Mouse (Mus musculus): Measurements from ENCODE around the gene Gm26566.
A peak's percentile ranks its signal among the peaks of the same experiment; 100 is the strongest.
"Not testable (repeated sequence)": the region's sequence is repeated elsewhere in the genome, so short reads cannot be mapped to it uniquely, and the experiment has no call there.

Gene Gm26566

DNA sequence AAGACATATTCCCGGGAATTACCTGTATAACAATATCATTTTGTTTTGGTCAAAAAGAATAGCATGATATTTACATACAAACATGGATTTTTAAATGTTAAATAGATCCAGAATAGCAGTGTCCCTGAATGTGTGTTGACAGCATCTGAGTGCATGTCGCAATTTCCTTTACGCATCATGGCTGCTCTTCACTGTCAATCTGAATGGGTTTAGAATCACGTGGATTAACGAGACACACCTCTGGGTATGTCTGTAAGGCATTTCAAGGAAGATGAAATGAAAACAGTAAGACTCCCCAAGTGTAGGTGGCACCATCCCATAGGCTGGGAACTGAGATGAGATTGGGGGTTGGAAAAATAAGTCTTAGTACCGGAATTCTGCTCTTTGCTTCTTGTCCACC is 17.4 kb downstream of the Gm26566 start:
- no peak for DNase-seq (ENCODE audit: low spot score)

DNA sequence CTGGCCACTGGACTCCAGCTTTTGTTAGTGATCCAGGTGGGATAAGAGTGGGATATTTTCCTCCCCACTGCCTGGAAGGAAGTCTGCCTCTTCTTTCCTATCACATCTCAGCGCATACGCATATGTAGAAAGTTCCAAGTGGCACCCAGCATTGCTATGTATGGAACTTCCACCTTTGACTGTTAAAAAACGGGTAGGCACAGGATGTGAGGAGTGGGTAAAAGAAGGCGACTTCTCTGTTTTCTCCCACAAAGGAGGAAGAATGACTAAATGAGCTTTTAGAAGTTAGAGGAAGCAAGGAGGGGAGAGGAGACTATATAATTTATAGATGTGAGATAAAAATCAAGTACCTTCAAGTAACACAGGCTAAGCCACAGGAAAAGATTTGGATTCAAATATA is 19.8 kb downstream of the Gm26566 start:
- DNase-seq (ENCODE audit: low spot score): no peak

DNA sequence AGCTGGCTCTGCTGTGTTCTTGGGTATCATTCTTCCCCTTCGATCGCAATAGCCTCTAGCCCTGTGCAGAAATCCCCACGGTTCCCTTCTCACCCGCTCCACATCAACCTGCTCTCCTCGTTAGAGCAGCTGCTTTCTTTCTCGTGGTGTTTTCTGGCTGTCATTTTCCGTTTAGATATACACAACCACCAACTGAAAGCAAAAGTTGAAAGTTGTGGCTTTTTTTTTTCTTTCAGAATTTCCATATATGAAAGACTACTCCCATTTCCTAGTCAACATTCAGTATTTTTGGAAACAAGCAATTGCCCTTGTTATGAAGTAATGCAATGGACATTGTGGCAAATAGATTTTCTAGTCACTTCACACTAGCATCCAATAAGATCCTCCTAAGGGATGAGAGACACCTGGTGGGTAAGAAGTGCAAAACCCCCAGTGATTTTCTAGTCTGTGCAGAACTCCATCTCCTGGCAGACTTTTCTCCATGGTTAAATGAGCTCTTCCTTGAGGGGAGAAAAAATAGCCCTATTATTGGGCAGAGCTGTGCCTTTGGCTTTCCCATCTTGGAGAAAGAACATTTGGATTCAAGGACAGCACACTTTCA is 21.3 kb downstream of the Gm26566 start:
- DNase-seq (ENCODE audit: low spot score): no peak

DNA sequence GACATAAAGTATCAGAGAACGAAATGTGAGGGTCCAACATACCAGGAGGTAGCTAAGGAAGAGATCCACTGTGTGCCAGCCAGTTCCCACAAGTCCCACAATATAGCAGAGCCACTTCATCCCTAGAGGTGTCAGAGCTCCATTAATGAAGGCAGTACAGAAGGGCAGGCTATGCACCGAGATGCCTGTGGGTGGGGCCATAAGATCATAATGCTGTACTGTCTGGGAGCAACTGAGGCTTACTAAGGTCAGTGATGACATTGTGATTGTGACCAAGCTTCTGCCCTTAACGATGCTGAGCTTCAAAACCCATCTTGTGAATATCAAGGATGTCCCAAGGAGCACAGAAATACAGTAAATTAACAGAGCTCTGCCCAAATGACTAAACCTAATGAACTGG is 22.6 kb downstream of the Gm26566 start:
- no peak for DNase-seq (ENCODE audit: low spot score)

DNA sequence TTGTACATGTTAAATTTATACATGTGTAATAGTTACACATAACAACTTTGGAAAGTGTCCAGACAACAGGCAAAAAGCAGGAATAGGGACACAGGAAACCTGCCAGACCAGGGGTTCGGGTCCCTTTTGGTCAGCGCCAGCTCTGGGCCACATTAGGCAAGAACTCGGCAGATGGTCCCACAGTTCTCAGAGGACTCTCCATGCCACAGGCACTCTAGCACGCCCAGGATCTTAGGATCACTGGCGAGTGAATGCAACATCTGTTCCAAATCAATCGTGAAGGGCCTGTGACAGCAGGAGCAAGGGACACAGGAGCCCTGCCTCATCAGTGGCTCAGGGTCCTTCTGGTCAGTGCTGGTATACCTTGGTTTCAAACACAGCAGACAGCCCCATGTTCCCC is 28.3 kb downstream of the Gm26566 start:
- DNase-seq (ENCODE audit: low spot score): no peak

DNA sequence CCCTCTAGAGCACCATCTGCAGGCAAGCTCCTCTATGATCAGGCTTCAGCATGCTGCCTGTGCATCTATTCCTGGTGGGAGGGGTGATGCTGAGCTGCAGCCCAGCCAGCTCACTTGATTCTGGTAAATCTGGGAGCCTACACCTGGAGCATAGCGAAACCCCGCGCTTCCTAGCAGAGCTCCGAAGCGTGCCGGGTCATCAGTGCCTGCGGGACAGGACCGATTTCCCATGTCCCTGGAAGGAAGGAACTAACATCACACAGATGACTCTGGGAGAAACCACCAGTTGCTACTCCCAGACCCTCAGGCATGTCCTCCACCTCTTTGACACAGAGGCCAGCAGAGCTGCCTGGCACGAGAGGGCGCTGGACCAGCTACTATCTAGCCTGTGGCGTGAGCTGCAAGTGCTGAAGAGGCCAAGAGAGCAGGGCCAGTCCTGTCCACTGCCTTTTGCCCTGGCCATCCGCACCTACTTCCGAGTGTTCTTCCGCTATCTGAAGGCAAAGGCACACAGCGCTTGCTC is 33.3 kb downstream of the Gm26566 start, which contains the start of gene Gm13271:
Gene Gm13271 (plus strand): TSS at position 51 of the 523 bp plus-strand sequence.
- DNase-seq (ENCODE audit: low spot score): peak; percentile 76

DNA sequence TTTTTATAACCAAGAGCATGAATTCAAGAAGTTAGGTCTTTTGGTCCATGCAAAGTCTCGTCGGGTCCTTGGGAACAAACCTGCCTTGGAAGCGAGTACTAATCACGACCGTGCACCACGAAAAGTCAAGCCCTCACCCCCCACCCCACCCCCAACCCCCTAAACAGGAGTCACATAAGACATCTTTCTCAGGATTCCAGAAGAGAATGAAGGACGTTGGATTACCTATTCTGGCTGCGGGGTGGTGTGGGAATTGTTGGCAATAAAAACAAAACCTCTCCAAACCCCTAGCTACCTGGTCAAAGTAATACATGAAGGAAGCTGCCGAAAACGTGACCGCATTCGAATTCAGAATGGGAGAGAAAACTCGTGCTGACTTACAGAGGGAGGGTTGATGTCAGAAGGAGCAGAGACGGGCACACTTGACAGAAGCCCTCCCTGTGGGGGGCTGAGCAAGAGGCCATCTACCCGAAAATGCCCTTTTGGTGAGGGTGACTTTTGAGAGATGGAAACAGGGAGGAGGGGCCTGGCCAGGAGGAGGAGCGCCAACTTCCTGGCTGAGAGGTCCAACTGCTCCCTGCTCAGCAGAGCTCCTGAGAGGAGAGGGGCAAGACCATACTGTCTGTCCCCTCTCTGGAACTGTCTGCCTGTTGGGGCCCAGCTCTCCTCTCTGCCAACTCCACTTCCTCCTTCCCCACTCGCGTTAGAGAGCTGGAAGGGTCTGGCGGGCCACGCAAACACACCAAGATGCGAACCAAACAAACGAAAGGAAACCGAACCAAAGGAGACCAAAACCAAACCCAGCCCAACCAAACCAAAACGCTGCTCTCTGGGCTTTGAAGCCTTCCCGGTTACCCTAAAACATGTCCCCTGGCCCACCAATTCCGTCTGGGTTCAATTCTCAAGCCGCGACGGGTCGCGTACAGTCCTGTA is 35.2 kb downstream of the Gm26566 start:
- not testable (repeated sequence) for DNase-seq (ENCODE audit: low spot score)

DNA sequence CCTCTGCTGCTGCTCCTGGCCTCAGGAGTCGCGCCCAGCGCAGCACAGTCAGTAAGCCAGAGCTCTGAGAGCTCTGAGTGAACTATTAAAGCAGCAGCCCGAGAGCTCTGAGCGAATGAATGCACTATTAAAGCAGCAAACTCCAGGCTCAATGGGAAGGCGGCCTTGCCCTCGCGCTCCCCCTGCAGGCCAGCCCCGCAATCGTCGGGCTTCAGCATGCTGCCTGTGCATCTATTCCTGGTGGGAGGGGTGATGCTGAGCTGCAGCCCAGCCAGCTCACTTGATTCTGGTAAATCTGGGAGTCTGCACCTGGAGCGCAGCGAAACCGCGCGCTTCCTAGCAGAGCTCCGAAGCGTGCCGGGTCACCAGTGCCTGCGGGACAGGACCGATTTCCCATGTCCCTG is 36.0 kb downstream of the Gm26566 start:
- DNase-seq (ENCODE audit: low spot score): peak; percentile 95

DNA sequence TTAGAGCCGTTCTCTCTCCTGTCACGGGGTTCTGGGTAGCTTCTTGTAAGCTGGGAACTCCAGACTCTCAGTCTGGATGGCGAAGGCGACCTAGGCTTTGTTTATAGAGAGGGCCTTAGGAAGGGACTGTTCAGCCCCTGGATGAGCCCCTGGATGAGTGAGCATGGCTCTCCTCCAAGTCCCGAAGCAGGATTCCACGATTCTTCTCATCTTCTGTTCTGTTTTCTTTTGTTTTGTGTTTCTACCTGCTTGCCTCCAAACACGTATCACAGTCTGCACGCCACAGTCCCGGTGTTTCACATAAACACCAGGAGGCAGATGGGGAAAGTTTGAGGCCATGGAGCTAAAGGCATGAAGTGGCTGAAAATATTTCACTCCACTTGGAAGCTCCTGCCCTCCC is 37.1 kb downstream of the Gm26566 start:
- DNase-seq (ENCODE audit: low spot score): peak; percentile 41

DNA sequence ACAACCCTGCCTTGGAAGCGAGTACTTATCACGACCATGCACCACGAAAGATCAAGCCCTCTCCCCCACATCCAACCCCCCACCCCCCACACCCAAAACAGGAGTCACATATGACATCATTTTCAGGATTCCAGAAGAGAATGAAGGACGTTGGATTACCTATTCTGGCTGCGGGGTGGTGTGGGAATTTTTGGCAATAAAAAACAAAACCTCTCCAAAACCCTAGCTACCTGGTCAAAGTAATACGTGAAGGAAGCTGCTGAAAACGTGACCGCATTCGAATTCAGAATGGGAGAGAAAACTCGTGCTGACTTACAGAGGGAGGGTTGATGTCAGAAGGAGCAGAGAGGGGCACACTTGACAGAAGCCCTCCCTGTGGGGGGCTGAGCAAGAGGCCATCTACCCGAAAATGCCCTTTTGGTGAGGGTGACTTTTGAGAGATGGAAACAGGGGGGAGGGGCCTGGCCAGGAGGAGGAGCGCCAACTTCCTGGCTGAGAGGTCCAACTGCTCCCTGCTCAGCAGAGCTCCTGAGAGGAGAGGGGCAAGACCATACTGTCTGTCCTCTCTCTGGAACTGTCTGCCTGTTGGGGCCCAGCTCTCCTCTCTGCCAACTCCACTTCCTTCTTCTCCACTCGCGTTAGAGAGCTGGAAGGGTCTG is 38.1 kb downstream of the Gm26566 start, which contains the start of gene Gm13283:
Gene Gm13283 (plus strand): TSS at position 510 of the 659 bp plus-strand sequence.
- peak; percentile 49 for DNase-seq (ENCODE audit: low spot score)

DNA sequence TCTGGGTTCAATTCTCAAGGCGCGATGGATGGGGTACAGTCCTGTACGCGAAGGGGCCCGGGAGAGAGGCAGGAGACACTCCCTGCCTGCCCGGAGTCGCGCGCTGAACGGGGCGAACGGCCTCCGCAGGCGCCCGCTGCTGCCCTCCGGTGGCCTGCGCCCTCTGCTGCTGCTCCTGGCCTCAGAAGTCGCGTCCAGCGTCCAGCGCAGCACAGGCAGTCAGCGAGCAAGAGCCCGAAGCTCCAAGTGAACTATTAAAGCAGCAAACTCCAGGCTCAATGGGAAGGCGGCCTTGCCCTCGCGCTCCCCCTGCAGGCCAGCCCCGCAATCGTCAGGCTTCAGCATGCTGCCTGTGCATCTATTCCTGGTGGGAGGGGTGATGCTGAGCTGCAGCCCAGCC is 38.8 kb downstream of the Gm26566 start:
- DNase-seq (ENCODE audit: low spot score): peak; percentile 56

DNA sequence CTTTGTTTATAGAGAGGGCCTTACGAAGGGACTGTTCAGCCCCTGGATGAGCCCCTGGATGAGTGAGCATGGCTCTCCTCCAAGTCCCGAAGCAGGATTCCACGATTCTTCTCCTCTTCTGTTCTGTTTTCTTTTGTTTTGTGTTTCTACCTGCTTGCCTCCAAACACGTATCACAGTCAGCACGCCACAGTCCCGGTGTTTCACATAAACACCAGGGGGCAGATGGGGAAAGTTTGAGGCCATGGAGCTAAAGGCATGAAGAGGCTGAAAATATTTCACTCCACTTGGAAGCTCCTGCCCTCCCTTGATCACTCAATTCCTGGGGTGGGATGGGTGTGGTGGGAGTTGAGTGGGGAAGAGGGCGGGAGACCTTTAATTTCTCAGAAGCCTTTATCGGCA is 40.2 kb downstream of the Gm26566 start:
- peak; percentile 83 for DNase-seq (ENCODE audit: low spot score)

DNA sequence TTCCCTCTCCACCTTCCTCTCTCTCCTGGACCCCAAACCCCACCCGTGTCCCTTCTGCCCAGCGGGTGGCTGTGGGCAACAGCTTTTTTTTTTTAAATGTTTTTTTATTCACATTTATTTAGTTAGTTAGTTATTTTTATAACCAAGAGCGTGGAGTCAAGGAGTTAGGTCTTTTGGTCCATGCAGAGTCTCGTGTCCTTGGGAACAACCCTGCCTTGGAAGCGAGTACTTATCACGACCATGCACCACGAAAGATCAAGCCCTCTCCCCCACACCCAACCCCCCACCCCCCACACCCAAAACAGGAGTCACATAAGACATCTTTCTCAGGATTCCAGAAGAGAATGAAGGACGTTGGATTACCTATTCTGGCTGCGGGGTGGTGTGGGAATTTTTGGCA is 40.7 kb downstream of the Gm26566 start:
- not testable (repeated sequence) for DNase-seq (ENCODE audit: low spot score)

DNA sequence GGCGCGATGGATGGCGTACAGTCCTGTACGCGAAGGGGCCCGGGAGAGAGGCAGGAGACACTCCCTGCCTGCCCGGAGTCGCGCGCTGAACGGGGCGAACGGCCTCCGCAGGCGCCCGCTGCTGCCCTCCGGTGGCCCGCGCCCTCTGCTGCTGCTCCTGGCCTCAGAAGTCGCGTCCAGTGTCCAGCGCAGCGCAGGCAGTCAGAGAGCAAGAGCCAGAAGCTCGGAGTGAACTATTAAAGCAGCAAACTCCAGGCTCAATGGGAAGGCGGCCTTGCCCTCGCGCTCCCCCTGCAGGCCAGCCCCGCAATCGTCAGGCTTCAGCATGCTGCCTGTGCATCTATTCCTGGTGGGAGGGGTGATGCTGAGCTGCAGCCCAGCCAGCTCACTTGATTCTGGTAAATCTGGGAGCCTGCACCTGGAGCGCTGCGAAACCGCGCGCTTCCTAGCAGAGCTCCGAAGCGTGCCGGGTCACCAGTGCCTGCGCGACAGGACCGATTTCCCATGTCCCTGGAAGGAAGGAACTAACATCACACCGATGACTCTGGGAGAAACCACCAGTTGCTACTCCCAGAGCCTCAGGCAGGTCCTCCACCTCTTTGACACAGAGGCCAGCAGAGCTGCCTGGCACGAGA is 41.9 kb downstream of the Gm26566 start:
- not testable (repeated sequence) for DNase-seq (ENCODE audit: low spot score)
